Mouse (Mus musculus): ENCODE data around the gene Fuca2. TPM values are rescaled to one million over a fixed set of nuclear protein-coding genes. Genes with fewer than 3 reads are reported as not detected.
A peak's percentile ranks its signal among the peaks of the same experiment; 100 is the strongest.
"Not testable (repeated sequence)": the region's sequence is repeated elsewhere in the genome, so short reads cannot be mapped to it uniquely, and the experiment has no call there.

The Fuca2 gene
- polyA plus RNA-seq (2017; shearing (Covaris generic)) = 10 to 100 TPM; 59.1 to 63.2 TPM

GRCm38 (mm10) chr10:13499331-13499730 is at the start of gene Fuca2:
Fuca2 (plus strand) TSS chr10:13499540.
- ATAC-seq = no peak

DNA sequence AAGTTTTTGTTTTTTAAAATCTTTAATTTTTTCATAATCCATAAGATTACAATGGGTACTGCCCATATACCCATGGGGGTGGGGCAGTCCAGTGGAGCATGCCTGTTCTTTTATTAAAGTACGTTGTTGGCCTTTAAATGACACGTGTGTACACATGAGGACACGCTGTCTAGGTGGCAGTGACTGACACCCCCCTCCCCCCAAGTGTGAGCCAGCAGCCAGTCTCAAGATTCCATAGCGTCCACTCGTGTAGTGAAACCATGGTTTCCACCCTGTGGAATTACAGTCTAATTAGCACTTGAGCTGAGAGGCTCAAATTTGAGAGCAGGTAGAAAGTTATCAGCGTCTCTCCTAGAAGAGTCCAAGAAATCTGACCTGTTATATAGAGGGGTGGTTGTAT is 47.7 kb upstream of the Fuca2 start:
- no peak for ATAC-seq

DNA sequence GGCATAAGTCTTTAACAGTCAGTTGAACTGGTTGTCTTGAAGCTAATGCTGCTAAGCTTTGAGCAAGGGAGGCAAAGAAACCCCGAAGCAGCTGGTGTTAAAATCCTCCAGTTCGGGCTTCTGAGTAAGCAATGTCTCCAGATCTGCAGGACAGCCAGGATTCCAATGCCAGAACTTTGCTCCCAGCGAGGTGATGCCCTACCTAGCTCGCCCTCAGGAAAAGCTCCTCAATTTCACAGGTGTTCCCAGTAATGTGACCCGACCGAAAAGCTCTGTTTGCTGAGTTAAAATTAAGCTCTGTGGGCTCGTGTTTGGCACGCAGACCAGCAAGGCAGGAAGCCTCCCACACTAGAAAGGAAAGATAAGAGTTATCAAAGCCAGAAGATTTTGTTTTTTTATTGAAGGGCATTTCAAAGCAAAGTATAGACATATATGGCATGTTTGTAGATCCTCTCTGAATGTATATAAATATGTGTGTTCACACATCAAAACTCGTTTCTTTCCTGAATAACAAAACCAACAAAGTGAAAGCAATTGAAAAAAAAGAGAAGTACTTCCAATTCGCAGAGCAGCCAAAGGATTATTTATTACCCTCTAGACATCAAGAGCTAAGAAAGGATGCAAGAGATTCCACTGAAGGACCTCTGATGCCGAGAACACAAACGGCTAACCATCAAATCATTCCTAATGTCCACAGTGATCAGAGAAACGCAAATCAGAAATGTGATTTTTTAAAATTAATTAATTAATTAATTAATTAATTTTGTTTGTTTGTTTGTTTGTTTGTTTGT is 45.9 kb upstream of the Fuca2 start:
- ATAC-seq = peak; percentile 60

GRCm38 (mm10) chr10:13464295-13464694 is 35.0 kb upstream of the Fuca2 start:
- not testable (repeated sequence) for ATAC-seq

GRCm38 (mm10) chr10:13466925-13467324 is 32.4 kb upstream of the Fuca2 start:
- peak; percentile 75 for ATAC-seq

- ATAC-seq = not testable (repeated sequence)
Observed at GRCm38 (mm10) chr10:13468025-13468529, 31.3 kb upstream of the Fuca2 start.

DNA sequence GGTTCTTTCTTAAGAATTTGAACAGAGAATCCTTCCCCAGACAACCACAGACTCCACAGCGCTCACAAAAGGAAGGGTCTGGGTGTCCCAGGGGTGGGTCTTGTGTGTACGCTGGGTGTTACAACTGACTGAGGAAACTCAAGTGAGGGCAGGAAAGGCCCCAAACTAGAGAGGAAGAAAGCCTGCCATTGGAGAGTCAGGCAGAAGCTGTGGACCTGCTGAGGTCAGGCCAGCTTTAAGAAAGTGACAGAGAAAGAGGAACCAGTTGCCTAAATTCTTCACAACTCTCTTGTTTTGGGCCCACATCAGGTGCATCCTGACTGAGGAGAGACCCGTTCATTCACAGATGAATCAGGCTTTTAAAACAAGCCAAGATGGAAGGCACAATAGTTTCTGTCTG is 29.1 kb upstream of the Fuca2 start:
- ATAC-seq = no peak

DNA sequence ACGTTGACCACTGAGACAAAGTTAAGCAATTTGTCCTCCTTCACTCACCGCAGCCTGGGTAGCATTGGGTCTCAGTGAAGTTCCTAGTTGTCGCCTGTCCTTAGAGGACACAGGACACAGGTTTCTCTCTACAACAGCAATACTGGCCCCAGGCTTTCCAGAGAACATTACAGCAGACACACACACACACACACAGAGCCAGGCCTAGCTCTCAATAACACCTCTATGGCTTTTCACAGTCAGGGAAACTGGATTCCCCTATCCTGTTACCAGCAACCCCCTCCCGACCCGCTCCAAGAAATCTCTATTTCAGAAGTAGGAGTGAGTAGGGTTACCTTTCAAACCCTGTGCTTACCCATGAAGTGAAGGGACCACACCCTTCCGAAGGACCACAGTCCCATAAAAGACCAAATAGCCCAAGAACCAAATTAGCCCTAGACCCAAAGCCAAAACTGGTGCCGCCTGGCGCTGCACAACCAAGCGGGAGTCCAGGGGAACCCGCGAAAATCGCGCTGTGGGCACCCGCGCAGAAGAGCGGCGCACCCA is 26.0 kb upstream of the Fuca2 start:
- no peak for ATAC-seq

GRCm38 (mm10) chr10:13473833-13474567 is 25.3 kb upstream of the Fuca2 start, which contains the start of gene Phactr2:
Phactr2 (minus strand) TSS chr10:13474412.
- ATAC-seq = peak; percentile 80

GRCm38 (mm10) chr10:13474568-13474955 is 24.8 kb upstream of the Fuca2 start:
- ATAC-seq = peak; percentile 40

DNA sequence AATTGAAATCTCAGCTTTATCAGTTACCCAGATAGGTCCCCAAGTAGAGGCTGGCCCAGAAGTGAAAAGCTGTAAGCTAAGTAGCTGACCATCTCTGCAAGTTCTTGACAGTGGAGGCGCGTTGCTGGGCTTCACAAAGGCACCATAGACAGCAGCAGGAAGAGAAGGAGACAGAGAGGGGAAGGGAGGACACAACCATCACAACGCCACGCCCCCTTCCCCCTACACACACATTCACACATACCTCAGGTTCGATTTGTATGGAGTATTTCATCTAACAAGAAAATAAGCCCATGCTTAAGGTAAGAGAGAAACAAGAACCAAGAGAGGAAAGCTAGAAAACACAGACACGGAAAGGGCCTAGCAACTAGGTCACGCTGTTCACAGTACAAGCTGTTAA is 24.2 kb upstream of the Fuca2 start:
- ATAC-seq = peak; percentile 18

DNA sequence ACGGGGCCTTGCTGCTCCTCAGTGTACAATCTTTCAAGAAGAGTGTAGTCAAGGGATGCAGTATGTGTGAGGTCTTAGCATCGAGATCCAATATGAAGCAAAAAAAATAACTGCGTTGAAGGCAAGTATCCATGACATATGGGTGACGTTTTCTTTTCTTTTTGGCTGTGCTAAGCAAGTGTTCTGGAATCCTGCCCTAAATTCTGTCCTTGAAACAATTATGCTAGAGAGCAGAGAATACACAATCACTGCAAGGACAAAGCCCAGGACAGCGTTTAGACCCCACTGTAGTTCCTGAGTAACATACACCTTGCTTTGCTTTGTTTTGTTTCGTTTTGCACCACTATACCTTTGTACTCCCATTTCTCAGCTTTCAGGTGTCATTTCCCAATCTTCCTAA is 20.0 kb upstream of the Fuca2 start:
- no peak for ATAC-seq

DNA sequence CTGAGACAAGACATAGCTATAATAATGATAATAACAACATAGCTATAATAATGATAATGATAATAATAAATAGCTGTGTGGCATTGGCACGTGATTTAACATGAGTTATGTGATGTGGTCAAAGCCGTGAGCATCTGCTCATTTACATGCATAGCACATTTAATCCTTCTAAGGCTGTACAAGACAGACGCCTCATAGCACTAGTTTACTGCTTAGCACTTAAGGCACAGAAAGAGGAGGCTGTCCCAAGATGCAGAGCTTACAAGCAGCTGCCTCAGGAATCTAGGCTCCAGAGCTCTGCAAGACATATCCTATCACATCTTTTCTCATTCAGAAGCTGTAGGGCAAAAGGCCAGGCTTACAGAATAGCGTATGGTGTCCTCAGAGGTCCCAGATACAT is 13.4 kb upstream of the Fuca2 start:
- no peak for ATAC-seq

- no peak for ATAC-seq
Observed at GRCm38 (mm10) chr10:13489671-13490070, 9.7 kb upstream of the Fuca2 start.

- no peak for ATAC-seq
Observed at GRCm38 (mm10) chr10:13493978-13494686, 5.2 kb upstream of the Fuca2 start.

GRCm38 (mm10) chr10:13496315-13496714 is 3.0 kb upstream of the Fuca2 start:
- no peak for ATAC-seq

- ATAC-seq = peak; percentile 3
Observed at GRCm38 (mm10) chr10:13500473-13500872, 1.1 kb downstream of the Fuca2 start.

- ATAC-seq = peak; percentile 97
Observed at GRCm38 (mm10) chr10:13500938-13501496, 1.7 kb downstream of the Fuca2 start.

- ATAC-seq = not testable (repeated sequence)
Observed at GRCm38 (mm10) chr10:13501533-13501932, 2.2 kb downstream of the Fuca2 start.

DNA sequence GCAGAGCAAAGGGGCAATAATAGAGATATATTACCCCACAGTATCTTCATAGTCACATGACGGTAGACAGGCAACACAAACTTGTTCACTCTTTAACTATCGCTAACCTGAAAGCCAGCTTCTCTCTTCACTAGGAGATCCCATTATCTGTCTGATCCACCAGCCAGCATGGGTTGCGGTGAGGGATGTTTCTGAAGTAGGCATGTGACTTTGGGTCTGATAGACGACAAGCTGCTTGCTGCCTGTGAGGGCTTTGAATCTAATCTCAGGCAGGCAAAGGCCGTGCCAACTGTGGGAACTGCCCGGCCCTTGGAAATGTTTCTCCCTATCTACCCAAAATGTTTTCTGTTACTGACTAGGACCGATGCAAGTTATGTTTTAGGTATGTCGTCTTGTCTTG is 3.0 kb downstream of the Fuca2 start:
- no peak for ATAC-seq

DNA sequence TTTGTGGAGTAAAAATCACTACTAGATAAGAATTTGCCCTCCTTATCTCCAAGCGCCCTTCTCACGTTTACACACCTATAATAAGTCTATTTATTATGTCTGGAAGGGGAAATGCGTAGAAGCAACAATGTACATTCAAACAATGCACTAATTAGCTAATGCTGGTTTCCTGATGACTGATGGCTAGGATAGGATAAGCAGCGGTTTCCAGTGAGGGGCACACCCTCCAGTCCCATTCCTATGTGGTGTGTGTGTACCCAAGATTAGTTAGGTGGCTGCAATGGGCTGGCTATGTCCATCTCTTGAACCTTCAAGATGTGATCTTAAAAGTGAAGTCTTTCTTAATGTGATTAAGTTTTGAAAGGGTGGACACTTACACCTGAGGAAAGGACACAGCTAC is 22.5 kb downstream of the Fuca2 start:
- no peak for ATAC-seq

- no peak for ATAC-seq
Observed at GRCm38 (mm10) chr10:13528155-13528554, 28.8 kb downstream of the Fuca2 start.
